Mouse (Mus musculus): ENCODE data around the gene Amacr.

DNA sequence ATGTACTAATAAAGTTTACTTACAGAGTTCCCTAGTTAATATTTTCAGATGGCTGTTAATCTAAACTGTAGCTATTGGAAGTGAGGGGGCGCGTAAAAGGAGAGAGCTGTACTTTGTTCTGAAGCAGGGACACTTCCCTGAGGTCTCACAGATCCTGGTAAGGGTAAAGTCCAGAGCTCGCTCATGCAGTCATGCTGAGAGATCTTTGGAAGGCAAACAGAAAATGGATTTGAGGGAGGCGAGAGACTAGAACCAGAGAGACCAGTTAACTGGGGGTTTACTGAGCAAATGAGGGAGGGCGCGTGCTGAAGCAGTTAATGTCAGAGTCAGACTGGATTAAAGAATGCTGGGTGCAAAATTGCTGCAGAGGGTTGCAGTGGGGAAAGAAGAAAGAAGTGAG is 4.2 kb downstream of the Amacr start:
- TF ChIP-seq CTCF (IDR thresholded peaks at IDR 0.05; ENCODE audit: borderline replicate concordance, extremely low read depth, insufficient read depth, insufficient read length) (no peak), POLR2A (IDR thresholded peaks at IDR 0.05; ENCODE audit: borderline replicate concordance, extremely low read depth, insufficient read depth, insufficient read length, poor library complexity, severe bottlenecking) (no peak)
